Mouse (Mus musculus): Measurements from ENCODE around the gene Serpinb7. TPM values are rescaled to one million over a fixed set of nuclear protein-coding genes. Genes with fewer than 3 reads are reported as not detected.
A peak's percentile ranks its signal among the peaks of the same experiment; 100 is the strongest.

Gene Serpinb7
- polyA plus RNA-seq, 1 experiment from 2014 or later: not detected

- H3K4me3 ChIP-seq: no peak overlapping the region
- H3K9me3 ChIP-seq (replicated peaks): no peaks in the 10 kb centered on the region
- H3K36me3 ChIP-seq (ENCODE audit: poor library complexity, severe bottlenecking): no peaks in the 10 kb centered on the region
- no peak overlapping the region for H3K9ac ChIP-seq
- no peaks in the 10 kb centered on the region for H3K27me3 ChIP-seq
- 83% methylated on average over 1 of the region's 1 CpGs for WGBS
- H3K27ac ChIP-seq: no peak overlapping the region
- no peak for ATAC-seq
- no peaks in the 10 kb centered on the region for H3K4me1 ChIP-seq
- no peak overlapping the region for H3K4me2 ChIP-seq
These were observed 2.0 kb upstream of the Serpinb7 start for GRCm38 (mm10) chr1:107397481-107397880.

DNA sequence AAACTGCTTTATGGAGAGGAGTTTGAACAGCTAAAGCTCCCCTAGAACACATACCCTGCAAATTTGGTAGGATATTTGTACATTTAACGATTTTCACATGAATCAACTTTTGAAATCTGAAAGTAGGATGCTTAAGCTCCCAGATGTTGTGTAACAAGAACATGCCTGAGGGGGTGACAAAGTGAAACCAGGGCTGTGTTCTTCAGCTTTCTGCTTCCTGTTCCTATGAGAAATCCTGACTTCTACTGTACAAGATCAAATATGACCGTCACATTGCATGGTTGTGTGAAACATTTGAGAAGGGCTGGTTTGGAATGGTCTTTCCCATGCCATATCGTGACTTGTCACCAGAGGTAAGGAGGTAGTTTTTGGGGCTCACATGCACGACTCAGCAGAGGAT, 2.6 kb downstream of the Serpinb7 start:
- H3K27ac ChIP-seq: no peak overlapping the region
- WGBS: 85% methylated on average over 4 of the region's 4 CpGs
- no peaks in the 10 kb centered on the region for H3K36me3 ChIP-seq (ENCODE audit: poor library complexity, severe bottlenecking)
- H3K27me3 ChIP-seq: no peaks in the 10 kb centered on the region
- no peak overlapping the region for H3K4me2 ChIP-seq
- no peaks in the 10 kb centered on the region for H3K4me1 ChIP-seq
- ATAC-seq: no peak
- H3K9me3 ChIP-seq (replicated peaks): no peaks in the 10 kb centered on the region
- H3K4me3 ChIP-seq: no peak overlapping the region
- no peak overlapping the region for H3K9ac ChIP-seq

GRCm38 (mm10) chr1:107414650-107415049, 15.2 kb downstream of the Serpinb7 start:
- H3K4me1 ChIP-seq: no peaks in the 10 kb centered on the region
- WGBS: 52% methylated on average over 1 of the region's 1 CpGs
- no peak overlapping the region for H3K4me3 ChIP-seq
- no peaks in the 10 kb centered on the region for H3K9me3 ChIP-seq (replicated peaks)
- no peaks in the 10 kb centered on the region for H3K27me3 ChIP-seq
- ATAC-seq: no peak
- H3K36me3 ChIP-seq (ENCODE audit: poor library complexity, severe bottlenecking): no peaks in the 10 kb centered on the region
- H3K27ac ChIP-seq: no peak overlapping the region
- no peak overlapping the region for H3K4me2 ChIP-seq
- H3K9ac ChIP-seq: no peak overlapping the region

GRCm38 (mm10) chr1:107422487-107422886, 23.0 kb downstream of the Serpinb7 start:
- Histone ChIP-seq H3K4me3 (no peak overlapping the region), H3K27ac (no peak overlapping the region), H3K36me3 (ENCODE audit: poor library complexity, severe bottlenecking) (no peaks in the 10 kb centered on the region), H3K4me1 (no peaks in the 10 kb centered on the region), H3K27me3 (no peaks in the 10 kb centered on the region), H3K9me3 (replicated peaks) (no peaks in the 10 kb centered on the region), H3K4me2 (no peak overlapping the region), H3K9ac (no peak overlapping the region)
- WGBS: 82% methylated on average over 4 of the region's 4 CpGs
- no peak for ATAC-seq

DNA sequence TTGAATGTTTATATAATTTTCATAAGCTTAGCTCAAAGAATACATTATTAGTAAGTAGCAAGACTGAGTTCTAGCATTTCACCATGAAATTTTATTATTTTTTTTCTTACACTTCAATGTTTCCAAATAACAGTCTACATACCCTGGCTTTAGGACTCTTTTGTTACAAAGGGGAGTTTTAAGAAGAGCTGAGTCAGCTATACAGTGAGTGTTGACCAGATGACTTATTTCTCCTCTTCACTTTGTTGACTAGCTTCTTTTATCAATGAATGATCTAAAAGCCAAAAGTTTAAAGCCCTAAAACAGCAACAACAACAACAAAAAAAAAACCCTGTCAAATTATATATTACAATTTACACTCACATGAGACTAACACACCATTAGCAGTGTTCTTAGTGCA, 31.8 kb downstream of the Serpinb7 start:
- Histone ChIP-seq H3K36me3 (ENCODE audit: poor library complexity, severe bottlenecking) (no peaks in the 10 kb centered on the region), H3K27ac (no peak overlapping the region), H3K9ac (no peak overlapping the region), H3K4me1 (no peaks in the 10 kb centered on the region), H3K9me3 (replicated peaks) (no peaks in the 10 kb centered on the region), H3K4me2 (no peak overlapping the region), H3K27me3 (no peaks in the 10 kb centered on the region), H3K4me3 (no peak overlapping the region)
- ATAC-seq: no peak

DNA sequence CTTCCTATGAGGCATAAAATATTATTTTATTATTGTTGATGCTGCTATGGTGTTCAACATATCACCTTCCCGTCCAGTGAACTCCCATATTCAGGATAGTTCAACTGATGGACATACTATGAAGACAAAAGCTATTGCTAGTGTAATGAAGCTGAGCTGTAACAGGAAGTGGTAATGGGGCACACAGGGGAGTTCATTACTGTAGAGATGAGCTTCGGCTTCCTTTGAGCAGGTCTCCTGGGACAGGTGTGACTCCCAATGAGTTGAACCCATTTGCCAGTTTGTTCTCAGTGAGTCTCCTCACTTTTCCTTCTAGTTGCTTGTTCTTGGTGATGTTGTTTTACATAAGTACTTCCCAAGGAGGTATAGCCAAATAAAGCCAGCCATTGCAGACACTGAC, 36.1 kb downstream of the Serpinb7 start:
- H3K27me3 ChIP-seq: no peaks in the 10 kb centered on the region
- no peak for ATAC-seq
- H3K9me3 ChIP-seq (replicated peaks): no peaks in the 10 kb centered on the region
- no peak overlapping the region for H3K9ac ChIP-seq
- no peaks in the 10 kb centered on the region for H3K4me1 ChIP-seq
- no peak overlapping the region for H3K4me3 ChIP-seq
- 86% methylated on average over 2 of the region's 2 CpGs for WGBS
- H3K36me3 ChIP-seq (ENCODE audit: poor library complexity, severe bottlenecking): no peaks in the 10 kb centered on the region
- no peak overlapping the region for H3K4me2 ChIP-seq
- H3K27ac ChIP-seq: no peak overlapping the region

GRCm38 (mm10) chr1:107439462-107439861, 40.0 kb downstream of the Serpinb7 start:
- no peak overlapping the region for H3K4me2 ChIP-seq
- H3K4me1 ChIP-seq: no peaks in the 10 kb centered on the region
- no peak overlapping the region for H3K27ac ChIP-seq
- H3K27me3 ChIP-seq: no peaks in the 10 kb centered on the region
- H3K4me3 ChIP-seq: no peak overlapping the region
- H3K36me3 ChIP-seq (ENCODE audit: poor library complexity, severe bottlenecking): no peaks in the 10 kb centered on the region
- H3K9me3 ChIP-seq (replicated peaks): no peaks in the 10 kb centered on the region
- ATAC-seq: no peak
- WGBS: 80% methylated on average over 3 of the region's 3 CpGs
- no peak overlapping the region for H3K9ac ChIP-seq

DNA sequence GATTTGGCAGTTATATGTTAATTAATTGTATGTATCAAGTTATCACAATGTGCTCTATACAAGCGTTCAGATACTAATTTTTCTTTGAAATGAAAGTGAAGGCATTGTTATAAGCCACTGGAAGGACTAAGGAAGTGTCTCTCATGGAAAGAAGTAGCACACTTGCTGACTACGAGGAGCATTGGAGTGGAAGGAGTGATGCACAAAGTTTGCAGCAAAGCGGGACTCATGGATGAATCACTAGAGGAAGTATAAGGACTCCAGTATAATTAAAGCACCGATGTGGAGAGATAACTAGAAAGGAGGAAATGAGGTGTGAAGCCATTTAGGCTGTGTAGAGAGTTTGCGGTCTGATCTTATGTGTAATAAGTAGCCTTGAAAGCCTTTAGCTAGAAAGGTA, 45.9 kb downstream of the Serpinb7 start:
- Histone ChIP-seq H3K4me3 (no peak overlapping the region), H3K27me3 (no peaks in the 10 kb centered on the region), H3K27ac (no peak overlapping the region), H3K36me3 (ENCODE audit: poor library complexity, severe bottlenecking) (no peaks in the 10 kb centered on the region), H3K9ac (no peak overlapping the region), H3K9me3 (replicated peaks) (no peaks in the 10 kb centered on the region), H3K4me1 (no peaks in the 10 kb centered on the region), H3K4me2 (no peak overlapping the region)
- 56% methylated on average over 5 of the region's 5 CpGs for WGBS
- no peak for ATAC-seq

GRCm38 (mm10) chr1:107447228-107447931, 47.9 kb downstream of the Serpinb7 start:
- Histone ChIP-seq H3K36me3 (ENCODE audit: poor library complexity, severe bottlenecking) (no peaks in the 10 kb centered on the region), H3K4me3 (no peak overlapping the region), H3K9me3 (replicated peaks) (no peaks in the 10 kb centered on the region), H3K4me1 (no peaks in the 10 kb centered on the region), H3K9ac (no peak overlapping the region), H3K27me3 (no peaks in the 10 kb centered on the region), H3K27ac (no peak overlapping the region), H3K4me2 (no peak overlapping the region)
- 83% methylated on average over 3 of the region's 3 CpGs for WGBS
- ATAC-seq: no peak

DNA sequence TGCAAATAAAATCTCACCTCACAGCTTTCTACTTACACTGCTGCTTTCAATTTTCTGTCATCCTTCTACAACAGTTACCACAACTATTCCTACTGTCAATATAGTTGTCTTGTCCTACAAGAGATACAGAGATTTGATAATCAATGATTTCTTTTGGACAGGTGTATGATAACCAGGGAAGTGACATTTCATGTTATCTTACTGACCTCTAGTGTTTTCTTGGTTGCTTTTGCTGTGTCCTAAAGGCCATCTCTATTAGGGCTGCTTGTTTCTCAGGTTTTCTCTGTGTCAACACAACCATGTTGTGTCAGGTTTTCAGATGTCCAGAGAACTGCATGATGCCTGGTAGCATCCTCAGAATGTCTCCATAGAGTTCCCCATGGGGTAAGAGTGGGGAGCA, 80.5 kb downstream of the Serpinb7 start:
- Histone ChIP-seq H3K4me3 (no peak overlapping the region), H3K9me3 (replicated peaks) (no peaks in the 10 kb centered on the region), H3K4me2 (no peak overlapping the region), H3K9ac (no peak overlapping the region), H3K4me1 (no peaks in the 10 kb centered on the region), H3K27me3 (no peaks in the 10 kb centered on the region), H3K27ac (no peak overlapping the region), H3K36me3 (ENCODE audit: poor library complexity, severe bottlenecking) (no peaks in the 10 kb centered on the region)
- no peak for ATAC-seq

- H3K4me3 ChIP-seq: no peak overlapping the region
- H3K36me3 ChIP-seq (ENCODE audit: poor library complexity, severe bottlenecking): no peaks in the 10 kb centered on the region
- no peak overlapping the region for H3K27ac ChIP-seq
- no peaks in the 10 kb centered on the region for H3K4me1 ChIP-seq
- 18% methylated on average over 11 of the region's 11 CpGs for WGBS
- H3K27me3 ChIP-seq: no peaks in the 10 kb centered on the region
- ATAC-seq: peak; percentile 94
- no peaks in the 10 kb centered on the region for H3K9me3 ChIP-seq (replicated peaks)
- no peak overlapping the region for H3K9ac ChIP-seq
- 0 out of 2 replicates have a peak overlapping the region, but pooled peaks have one; percentile 18 for H3K4me2 ChIP-seq
These were observed 82.0 kb downstream of the Serpinb7 start for GRCm38 (mm10) chr1:107481452-107481851.

GRCm38 (mm10) chr1:107489577-107489976, 90.1 kb downstream of the Serpinb7 start:
- no peak overlapping the region for H3K9ac ChIP-seq
- H3K36me3 ChIP-seq (ENCODE audit: poor library complexity, severe bottlenecking): no peaks in the 10 kb centered on the region
- no peak for ATAC-seq
- H3K4me1 ChIP-seq: no peaks in the 10 kb centered on the region
- H3K27me3 ChIP-seq: no peaks in the 10 kb centered on the region
- H3K4me2 ChIP-seq: no peak overlapping the region
- H3K27ac ChIP-seq: no peak overlapping the region
- WGBS: 81% methylated on average over 8 of the region's 8 CpGs
- no peaks in the 10 kb centered on the region for H3K9me3 ChIP-seq (replicated peaks)
- H3K4me3 ChIP-seq: no peak overlapping the region

DNA sequence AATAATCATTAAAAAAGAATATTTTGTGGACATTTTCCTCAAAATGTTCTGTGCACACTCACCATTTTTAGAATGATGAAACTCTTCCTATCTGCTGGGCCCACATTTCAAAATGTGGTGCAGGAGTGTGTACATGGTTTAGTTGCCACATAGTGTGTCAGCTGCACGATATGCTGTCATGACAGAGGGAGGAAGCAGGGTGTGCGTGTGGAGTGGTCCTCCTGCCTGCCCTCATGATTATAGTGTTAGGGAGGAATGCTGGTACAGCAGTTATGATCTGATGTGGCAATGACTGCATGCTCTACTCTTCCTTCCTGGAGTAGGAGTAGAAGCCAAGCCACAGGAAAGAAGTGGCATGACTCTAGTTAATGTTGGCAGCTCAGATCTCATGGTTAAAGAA, 97.3 kb downstream of the Serpinb7 start:
- Histone ChIP-seq H3K9ac (no peak overlapping the region), H3K36me3 (ENCODE audit: poor library complexity, severe bottlenecking) (no peaks in the 10 kb centered on the region), H3K4me1 (no peaks in the 10 kb centered on the region), H3K9me3 (replicated peaks) (no peaks in the 10 kb centered on the region), H3K27me3 (no peaks in the 10 kb centered on the region), H3K4me3 (no peak overlapping the region), H3K27ac (no peak overlapping the region), H3K4me2 (no peak overlapping the region)
- 85% methylated on average over 2 of the region's 2 CpGs for WGBS
- no peak for ATAC-seq

Measured in forebrain, embryonic 13.5 days (tissue).